Mouse (Mus musculus) testis, postnatal 10 days (tissue): ENCODE measurements at regions not wholly inside any gene's neighbourhood (a gene's known extent, or its start where the extent isn't known, plus 50 kb on each side); places are given as distances from the start of the nearest gene placed in this dataset.

Experiments used
- DNase-seq: peaks from one replicate; pipeline ENCODE4 v3.0.0; 2021; ENCODE audit warnings: low spot score

DNA sequence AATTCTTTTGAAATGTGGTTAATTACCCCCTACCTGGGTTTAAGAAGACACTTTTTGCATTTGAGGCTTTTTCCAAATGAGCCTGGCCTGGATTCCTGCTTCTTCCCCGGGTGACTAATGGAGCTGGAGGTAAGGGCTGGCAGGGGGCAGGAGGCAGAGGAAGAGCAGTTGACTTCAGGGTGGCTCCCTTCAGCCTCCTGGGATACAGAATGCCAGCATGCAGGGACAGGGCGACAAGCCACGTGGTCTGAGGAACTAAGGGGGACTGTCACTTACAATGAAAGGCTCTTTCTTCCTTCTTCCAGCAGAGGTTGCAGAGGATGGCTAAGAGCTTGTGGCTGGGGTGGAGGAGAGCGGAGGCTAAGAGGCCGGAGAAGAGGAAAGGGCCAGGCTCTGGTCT, 234.8 kb upstream of the Rpl38 start:
- no peak for DNase-seq

DNA sequence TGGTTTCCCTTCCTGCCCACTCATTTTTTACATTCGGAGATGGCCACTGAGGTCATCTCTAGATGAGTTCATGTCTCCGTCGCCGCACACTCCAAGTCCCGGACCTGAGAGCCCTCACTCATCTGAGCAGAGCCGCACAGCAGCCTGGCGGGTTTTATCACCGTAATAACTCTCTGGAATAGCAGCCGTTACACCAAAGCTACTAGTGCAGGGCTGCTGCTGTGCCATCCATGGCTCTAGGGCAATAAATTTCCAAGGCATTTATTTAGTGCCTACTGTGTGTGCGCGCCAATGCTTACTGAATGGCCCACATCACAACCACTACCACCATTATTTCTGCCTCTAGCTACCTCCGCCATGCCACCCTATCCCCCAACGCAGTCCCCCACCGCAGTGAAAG, 242.9 kb upstream of the Rpl38 start:
- no peak for DNase-seq

DNA sequence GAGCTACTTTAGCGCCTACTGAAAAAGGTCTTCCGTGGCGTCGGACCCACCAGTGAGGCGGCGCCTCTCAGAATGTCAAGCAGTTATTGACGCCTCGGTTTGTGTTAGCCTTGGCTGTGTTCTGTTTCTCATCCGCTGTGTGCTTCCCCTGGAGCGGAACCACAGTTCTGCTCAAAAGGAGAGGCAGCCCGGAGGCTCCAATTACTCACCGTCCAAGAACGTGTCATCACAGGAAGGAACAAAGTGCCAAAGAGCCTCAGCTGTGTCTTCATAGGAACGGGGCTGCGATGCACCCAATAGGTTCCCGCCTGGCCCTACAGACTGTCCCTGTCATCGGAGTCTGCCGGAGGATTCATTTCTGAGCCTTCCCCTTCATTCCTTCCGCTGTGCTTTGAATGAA, 245.0 kb upstream of the Rpl38 start:
- no peak for DNase-seq

DNA sequence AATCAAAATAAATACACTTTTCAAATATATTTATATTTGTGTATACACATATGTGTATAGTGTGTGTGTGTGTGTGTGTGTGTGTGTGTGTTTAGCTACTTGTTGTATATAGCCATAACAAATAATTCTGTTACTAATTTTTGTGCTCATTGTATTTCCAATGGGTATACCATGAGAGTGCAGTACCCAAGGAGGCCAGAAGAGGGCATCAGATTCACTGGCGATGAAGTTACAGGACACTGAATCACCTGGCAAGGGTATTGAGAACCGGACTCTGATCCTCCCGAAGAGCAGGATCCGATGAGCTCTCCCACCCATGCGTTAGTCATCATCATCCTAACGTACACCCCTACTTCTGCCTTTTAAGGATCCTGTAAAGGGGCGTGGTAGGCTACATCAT, 249.3 kb upstream of the Rpl38 start:
- no peak for DNase-seq

DNA sequence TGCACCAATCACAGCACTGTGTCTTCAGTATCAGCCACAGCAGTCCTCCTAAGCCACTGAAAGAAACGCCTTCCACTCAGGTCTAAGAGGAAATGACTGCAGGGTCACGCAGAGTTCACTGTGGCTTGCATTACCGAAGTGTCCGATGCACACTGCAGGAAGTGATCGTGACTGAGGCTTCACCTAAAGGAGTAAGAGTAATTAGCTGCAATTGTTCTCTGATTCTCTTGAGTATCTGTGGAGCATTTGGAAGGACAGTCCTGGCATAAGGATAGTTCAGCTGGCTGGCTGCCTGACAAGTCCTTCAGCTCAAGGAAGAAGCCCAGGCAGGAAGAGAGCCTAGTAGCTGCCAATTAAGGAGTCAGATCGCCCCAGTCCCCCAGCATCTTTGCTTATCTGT, 252.2 kb upstream of the Rpl38 start:
- DNase-seq, result no peak

DNA sequence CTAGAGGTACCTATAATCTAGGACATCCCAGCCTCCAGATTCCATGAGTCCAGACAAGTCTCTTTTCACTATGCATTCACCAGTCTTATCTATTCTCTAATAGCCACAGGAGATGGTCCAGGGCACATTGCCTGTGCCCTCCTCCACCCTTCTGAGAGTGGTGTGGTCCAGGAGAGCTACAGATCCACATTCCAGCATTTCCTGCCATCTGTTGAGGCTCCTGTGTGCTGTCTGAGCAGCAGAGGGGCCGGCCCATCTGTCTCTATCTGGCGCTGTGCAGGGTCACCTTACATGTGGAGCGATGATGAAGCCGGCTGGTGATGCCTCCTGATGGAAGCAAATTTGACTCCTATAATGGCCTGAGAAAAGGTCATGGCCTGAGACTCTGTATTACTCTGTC, 263.9 kb upstream of the Rpl38 start:
- no peak for DNase-seq

DNA sequence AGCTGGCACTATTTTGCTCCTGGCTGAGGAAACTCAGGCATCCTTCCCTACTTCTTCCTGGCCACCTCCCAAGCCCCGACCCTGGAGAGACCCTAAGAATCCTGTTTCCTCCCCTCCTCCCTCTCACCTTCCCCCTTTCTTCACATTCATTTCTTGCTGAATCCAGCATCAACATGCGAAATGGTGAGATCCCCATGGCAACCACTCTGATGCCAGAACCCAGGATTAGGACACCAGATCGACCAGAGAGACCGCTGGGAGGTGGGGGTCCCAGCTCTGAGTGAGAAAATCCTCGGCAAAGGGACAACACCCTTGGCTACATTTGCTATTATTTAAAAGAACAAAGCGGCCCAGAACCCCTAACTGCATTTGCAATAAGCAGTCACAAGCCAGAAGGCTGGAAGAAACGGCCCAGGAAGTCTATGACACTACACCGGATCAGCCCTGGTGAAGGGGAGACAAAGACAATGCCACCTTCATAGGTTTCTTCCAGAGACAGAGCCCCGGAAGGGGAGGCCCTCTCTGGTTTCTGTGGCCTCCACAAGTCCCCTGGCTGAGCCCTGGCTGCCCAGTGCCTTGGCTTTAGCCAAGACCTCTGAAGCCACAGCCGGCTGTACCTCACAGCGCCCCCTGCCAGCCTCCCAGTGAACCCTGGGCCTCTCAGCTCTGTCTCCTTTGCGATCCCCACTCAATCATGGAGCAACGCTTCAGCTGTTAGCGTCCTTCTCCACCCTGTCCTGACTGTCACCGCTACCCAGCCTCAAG, 265.6 kb upstream of the Rpl38 start:
- peak; percentile 66 for DNase-seq

DNA sequence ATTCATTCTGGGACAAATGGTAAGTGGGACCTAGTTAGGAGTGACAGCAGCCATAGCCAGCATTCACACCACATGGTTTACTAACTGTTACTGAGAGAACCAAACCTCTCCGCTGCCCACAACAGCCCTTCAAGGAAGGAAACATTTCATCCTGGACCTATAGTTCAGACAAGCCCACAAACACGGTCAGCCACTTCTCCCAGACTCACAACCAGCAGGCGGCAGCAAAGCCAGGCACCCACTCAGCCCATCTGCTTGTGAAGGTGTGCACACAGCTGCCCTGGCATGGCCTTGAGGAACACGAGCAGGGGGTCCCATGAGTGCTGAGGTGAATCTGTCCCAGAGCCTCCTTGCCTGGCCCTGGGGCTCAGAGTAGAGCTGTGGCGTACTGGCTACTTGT, 267.6 kb upstream of the Rpl38 start:
- DNase-seq, result no peak

DNA sequence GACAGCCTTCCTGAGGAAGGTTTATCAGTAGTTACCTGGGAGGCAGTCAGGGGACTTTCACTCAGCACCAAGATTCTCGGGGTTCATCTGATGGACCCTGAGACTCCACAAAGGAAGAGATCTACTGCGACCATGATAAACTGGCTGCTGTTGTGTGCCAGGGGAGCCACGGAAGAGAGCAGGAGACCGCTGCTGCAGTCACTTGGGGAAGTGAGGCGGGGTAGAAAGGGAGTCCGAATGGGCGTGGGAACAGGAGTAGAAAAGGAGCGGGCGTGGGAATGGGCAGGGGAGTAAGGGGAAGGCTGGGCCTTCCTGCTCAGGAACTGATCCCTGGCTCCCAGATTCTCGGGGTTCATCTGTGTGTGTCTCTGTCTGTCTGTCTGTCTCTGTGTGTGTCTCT, 276.2 kb upstream of the Rpl38 start:
- DNase-seq, result no peak

DNA sequence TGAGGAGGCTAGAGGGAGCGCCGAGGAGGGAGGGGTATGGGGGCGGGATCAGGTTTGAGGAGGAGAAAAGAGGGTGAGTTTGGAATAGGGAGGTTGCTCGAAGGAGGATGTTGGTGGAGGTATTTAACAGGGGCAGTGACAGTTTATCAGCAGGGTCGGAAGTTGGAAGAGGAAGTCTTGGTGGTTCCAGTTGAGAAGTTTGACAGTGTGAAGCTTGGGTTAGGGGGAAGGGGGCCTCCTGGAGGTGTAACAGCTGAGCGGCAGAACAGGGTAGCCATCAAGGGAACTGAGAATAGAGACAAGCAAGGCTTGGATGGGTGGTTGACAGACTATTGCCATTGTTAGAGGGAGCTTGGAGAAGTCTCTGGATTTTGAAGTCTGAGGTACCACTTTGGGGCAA, 276.8 kb upstream of the Rpl38 start:
- DNase-seq, result no peak

DNA sequence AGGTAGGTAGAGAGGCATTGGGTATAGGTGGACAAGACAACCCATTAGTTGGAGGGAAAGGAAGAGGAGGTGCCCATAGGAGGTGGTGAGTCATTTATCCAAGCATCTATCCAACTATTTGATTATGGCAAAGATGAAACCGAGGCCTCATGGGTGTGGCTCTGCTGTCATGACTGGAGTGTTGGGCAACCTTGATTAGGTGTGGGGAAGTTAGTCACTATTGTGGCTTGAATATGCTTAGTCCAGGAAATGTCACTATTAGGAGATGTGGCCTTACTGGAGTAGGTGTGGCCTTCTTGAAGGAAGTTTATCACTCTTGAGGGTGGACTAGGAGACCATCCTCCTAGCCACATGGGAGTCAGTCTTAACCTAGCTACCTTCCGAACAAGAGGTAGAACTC, 281.2 kb upstream of the Rpl38 start:
- no peak for DNase-seq

DNA sequence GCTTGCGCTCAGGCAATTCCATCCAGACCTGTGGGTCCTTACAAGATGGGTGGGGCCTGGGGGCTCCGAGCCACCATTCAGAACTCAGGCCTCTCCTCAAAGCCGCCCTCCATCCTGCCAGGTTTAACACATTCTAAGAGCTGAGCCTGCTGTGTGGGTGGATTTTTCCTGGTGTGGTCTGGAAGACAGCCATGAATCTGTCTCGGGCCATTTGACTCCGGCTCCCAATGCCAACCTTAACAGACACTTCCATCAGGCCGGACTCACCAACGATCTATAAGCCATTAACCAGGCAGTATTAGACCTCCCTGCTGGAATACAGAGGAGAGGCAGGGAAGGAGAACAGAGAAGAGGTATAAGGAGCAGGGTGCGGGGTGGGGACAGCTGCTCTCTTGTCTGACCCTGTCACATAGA, 288.9 kb upstream of the Rpl38 start:
- DNase-seq, result no peak

DNA sequence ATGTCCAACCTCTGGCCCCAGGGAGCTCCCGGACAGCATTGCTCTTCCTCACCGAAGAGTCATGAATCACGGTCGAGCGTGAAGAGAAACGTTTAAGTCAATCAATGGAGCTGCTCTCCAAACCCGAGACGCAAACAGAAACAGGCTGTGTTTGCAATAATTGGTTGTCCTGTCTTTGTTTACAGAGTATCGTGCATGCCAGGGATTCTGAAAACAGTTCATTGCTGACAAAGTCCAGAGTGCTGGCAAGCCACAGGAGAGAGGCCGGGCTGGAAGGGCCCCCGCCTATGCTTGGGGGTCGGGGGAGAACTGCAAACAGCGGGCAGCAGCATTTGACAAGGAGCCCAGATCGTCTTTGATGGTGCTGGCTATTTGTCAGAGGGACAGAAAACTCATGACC, 292.4 kb upstream of the Rpl38 start:
- DNase-seq, result no peak

DNA sequence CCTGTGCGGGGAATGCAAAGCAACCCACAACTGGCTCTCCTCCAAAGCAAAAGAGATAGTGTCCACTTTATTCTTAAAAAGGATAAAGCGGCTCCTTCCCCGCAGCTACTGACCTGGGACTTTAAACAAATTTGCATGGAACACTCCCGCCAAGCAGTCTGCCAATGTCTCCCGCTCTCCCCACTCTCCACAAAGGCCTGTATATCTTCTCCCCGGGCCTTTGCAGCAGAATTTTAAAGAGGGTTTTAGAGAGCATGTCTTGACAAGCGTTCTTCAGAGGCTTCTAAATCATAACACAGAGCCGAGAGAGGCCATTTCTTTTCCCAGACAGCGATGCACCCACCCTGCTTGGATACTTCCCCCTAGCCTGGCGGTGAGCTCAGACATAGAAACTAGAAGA, 297.6 kb upstream of the Rpl38 start:
- DNase-seq, result no peak

DNA sequence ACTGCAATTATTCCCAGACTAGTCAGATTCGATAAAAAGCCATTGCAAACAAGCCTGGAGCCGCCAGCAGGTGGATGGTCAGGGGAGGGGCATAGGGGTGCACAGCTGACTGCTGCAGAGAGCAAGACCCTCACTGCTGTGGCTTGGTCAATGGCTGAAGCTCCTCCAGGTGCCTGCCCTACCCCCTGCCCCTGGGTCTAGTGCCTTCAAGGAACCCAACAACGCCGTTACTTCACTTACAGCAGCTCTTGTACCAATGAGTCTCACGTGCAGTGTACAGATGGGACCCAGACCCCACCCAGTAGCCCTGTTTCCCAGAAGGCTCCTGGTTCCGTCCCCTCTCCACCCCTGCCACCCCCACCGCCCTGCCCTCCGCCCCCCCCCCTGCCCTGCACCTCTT, 300.5 kb upstream of the Rpl38 start:
- DNase-seq, result no peak

DNA sequence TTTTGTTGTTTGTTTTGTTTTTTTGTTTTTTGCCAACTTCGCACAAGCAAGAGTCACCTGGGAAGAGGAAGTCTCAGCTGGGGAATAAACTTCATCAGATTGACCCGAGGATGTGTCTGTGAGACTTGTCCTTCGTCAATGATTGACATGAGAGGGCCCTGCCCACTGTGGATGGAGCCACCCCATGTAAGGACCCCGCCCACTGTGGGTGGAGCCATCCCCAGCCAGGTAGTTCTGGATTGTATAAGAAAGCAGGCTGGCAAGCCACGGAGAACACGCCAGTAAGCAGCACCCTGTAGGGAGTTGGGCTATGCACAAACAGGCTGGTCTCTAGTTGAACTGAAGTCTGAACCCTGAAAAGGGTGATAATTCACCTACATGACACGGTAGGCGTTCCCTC, 294.1 kb upstream of the Sdk2 start:
- no peak for DNase-seq

DNA sequence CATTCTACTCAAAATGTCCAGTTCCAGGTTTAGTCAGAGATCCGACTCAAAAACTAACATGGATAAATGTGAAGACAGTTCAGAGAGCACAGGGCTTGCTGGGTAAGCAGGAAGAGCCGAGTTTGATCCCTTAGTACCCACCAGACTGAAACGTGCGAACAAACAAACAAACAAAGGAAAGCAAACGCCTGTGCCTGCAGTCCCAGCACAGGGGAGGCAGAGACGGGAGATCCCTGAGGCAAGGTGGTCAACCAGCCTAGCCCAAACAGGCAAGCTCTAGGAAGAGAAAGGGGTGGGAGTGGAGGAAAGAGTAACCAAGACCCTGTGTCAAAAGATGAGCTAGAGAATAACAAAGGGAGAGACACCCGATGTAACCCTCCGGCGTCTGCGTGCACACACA, 293.5 kb upstream of the Sdk2 start:
- no peak for DNase-seq

DNA sequence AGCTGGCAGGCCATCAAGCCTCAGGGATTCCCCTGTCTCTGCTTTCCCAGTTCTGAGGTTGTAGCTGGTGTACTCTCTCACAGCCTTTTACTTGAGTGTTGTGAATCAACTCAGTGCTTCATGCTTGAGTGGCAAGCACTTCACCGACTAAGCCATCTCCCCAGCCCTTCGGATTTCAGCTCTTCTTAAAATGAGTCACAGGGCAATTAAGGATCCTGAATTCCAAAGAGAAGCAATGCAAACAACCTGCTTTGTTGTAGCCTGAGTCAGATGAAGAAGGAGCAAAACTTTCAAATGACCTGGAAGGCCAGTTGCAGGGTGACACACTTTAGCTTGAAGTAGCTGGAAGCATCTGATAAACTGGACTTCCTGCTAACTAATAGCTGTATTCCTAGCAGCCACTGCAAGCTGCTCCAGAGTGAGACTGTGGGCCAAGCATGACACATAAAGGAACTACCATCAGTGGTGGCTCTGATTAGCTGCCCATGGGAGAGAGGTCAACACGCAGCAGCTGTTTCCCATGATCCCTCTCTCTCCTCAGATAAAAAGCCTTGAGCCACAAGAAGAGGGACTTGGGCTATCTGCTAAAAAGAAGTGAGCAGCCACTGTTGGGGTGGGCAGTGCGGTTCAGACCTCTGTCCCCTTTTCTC, 285.4 kb upstream of the Sdk2 start:
- DNase-seq, result no peak

DNA sequence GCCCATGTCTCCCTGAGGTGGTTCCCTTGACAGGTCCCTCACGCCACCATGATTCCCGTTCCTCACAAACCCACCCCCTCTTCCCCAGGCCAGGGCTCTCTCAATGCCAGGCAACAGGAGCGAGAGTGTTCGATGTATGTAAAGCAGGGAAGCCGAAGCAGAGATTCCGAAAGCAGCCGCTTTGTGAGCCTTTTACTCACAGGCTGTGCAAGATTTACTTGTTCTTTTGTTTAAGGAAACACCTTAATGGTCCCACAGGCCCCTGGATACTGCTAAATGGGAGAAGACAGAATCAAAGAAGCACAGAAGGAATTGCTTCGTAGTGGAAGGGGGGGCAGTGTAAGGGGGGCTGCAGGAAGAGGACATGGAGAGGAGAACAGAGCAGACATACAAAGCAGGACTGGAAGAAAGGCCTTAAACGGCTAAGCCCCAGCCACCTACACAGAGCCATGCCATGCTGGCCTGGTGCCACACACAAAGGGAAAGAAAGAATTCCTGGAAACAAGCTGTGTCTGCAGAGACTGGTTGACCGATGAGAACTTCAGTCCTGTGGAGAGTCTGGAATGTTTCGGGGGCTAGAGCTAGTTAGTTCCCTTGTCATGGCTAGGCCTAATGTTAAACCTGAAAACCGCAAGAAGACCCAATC, 270.1 kb upstream of the Sdk2 start:
- no peak for DNase-seq

DNA sequence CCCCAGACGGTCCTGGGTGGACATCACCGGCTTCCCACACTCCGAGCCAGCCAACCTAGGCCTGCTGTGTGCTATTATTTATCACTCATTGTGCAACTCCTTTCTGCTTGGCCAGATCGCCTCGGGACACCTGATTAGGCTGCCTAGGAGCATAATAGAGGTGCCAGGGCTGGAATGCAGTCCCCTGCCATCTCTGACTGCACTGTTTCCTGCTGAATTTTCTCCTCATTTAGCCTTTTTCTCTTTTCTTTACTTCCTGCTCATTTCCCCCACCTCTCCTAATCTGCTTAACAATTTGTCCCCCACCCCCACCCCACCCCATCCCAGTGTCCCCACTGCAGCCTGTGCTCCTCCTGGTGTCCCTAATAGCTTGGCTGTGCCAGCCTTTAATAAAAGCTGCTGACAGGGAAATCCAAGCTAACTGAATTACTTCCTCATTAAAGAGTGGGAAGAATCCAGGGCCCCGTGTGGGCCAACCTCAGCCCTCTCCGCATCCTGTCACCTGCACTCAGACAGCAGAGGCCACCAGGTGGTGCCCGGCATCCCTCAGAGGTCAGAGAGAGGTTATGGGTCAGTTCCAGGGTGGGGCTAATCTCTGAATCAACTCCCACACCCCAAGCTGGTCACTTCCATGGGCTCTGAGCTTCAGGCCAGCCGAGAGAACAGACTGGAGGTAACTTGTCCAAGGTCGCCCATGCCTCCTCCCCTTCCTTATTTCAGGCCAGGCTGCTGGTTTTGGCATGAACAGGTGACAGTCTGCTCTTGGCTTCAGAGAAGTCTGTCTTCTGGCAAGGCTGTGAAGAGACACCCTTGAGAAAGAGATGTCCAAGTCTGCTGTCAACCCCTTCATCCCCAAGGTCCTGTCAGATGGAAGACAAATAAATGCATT, 269.3 kb upstream of the Sdk2 start:
- DNase-seq, result no peak

DNA sequence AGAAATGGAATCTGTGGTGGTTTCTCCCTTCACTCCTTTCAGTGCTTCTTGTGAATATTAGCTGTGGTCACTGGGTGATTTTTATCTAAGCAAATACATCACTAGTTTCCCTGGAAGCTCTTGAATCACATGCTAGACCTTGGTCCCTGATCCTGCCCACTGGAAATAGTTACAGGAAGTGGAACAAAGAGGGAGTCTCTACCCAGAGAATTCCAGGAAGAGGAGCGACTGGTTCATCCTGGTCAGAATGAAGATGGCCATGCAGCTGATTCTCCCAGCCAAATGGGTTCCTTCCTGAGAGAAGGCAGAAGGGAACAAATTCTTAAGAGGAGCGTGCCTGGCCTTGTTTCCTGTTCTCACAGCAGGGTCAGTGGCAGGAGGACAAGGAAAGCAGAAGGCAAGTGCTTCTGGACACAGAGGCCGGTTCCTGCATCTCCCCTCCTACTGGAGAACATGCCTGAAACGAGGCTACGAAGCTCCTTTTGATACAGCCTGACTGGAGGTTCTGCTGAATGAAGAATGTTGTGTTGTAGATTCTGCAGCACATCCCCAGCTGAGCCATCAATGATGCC, 264.8 kb upstream of the Sdk2 start:
- no peak for DNase-seq

DNA sequence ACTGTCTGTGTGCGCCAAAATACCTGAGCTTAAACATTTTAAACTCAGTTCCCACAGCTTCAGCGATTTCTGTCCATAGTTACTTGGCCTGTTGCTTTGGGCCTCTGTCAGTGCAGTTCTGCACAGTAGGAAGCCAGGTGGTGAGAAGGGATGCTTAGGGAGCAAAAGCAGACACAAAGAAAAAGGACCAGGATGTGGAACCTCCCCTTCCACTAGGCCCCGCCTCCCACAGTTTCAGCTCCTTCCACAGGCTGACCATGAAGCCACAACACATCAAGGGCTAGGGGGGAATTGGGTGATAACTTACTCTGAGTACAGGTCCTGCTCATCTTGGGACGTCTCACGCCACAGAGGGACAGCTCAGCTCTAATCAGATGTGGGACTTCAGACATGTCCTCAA, 263.5 kb upstream of the Sdk2 start:
- no peak for DNase-seq
